Mouse (Mus musculus) erythroblast, embryonic 14.5 days (primary cell): ENCODE data around the gene Phldb2.

Source experiments
- GATA1 ChIP-seq: IDR thresholded peaks from 2 replicates; pipeline ENCODE4 v1.6.1; 2012; ENCODE audit warnings: low read length, inconsistent platforms, mixed read lengths
- TAL1 ChIP-seq: IDR thresholded peaks from 3 replicates; pipeline ENCODE4 v1.6.1; 2012; ENCODE audit warnings: low read length, inconsistent platforms, mixed read lengths

GRCm38 (mm10) chr16:45711263-45711662 is 242.1 kb downstream of the Phldb2 start:
- no peak for TF ChIP-seq GATA1
- no peak for TF ChIP-seq TAL1
